Mouse (Mus musculus) kidney, postnatal 4 days (tissue): ENCODE measurements at regions not wholly inside any gene's neighbourhood (a gene's known extent, or its start where the extent isn't known, plus 50 kb on each side); places are given as distances from the start of the nearest gene placed in this dataset.

Experiments used
- DNase-seq, 2 experiments: peaks; one replicate each; pipeline ENCODE4 v3.0.0; 2021; ENCODE audit warnings: mixed read lengths in 2 of 2

- no peak for DNase-seq
These were observed 1543.4 kb upstream of the Tenm3 start for GRCm38 (mm10) chr8:50387189-50387588.

- no peak for DNase-seq
These were observed 1539.9 kb upstream of the Tenm3 start for GRCm38 (mm10) chr8:50383697-50384096.

GRCm38 (mm10) chr8:50379745-50380144, 1536.0 kb upstream of the Tenm3 start:
- DNase-seq: no peak

- no peak for DNase-seq
These were observed 1530.0 kb upstream of the Tenm3 start for GRCm38 (mm10) chr8:50373790-50374189.

- no peak for DNase-seq
These were observed 1482.7 kb upstream of the Tenm3 start for GRCm38 (mm10) chr8:50326485-50326884.

- DNase-seq: peak; percentile 7 to 9
These were observed 1477.7 kb upstream of the Tenm3 start for GRCm38 (mm10) chr8:50321356-50321963.

- no peak for DNase-seq
These were observed 1472.9 kb upstream of the Tenm3 start for GRCm38 (mm10) chr8:50316641-50317040.

GRCm38 (mm10) chr8:50310308-50310707, 1466.6 kb upstream of the Tenm3 start:
- DNase-seq: no peak

GRCm38 (mm10) chr8:50300316-50300715, 1456.6 kb upstream of the Tenm3 start:
- no peak for DNase-seq

GRCm38 (mm10) chr8:50293501-50293900, 1449.8 kb upstream of the Tenm3 start:
- peak; percentile 19 to 46 for DNase-seq

GRCm38 (mm10) chr8:50292158-50292557, 1448.4 kb upstream of the Tenm3 start:
- peak; percentile 77 to 80 for DNase-seq

GRCm38 (mm10) chr8:50276346-50276745, 1432.6 kb upstream of the Tenm3 start:
- DNase-seq: no peak

GRCm38 (mm10) chr8:50264757-50265156, 1421.0 kb upstream of the Tenm3 start:
- DNase-seq: no peak
